Mouse (Mus musculus): ENCODE data around the gene Prpsap1. TPM values are rescaled to one million over a fixed set of nuclear protein-coding genes. Genes with fewer than 3 reads are reported as not detected.
"Not testable (repeated sequence)": the region's sequence is repeated elsewhere in the genome, so short reads cannot be mapped to it uniquely, and the experiment has no call there.

Prpsap1 gene
- polyA plus RNA-seq, 3 experiments from 2014 or later = 23.4 to 58.2 (median 50.6) TPM

- ATAC-seq = no peak
These were observed 64.8 kb downstream of the Prpsap1 start for GRCm38 (mm10) chr11:116428872-116429859.

- ATAC-seq = no peak
These were observed 67.0 kb downstream of the Prpsap1 start for GRCm38 (mm10) chr11:116426852-116427575.

GRCm38 (mm10) chr11:116426328-116426727, 67.7 kb downstream of the Prpsap1 start:
- ATAC-seq = not testable (repeated sequence)

DNA sequence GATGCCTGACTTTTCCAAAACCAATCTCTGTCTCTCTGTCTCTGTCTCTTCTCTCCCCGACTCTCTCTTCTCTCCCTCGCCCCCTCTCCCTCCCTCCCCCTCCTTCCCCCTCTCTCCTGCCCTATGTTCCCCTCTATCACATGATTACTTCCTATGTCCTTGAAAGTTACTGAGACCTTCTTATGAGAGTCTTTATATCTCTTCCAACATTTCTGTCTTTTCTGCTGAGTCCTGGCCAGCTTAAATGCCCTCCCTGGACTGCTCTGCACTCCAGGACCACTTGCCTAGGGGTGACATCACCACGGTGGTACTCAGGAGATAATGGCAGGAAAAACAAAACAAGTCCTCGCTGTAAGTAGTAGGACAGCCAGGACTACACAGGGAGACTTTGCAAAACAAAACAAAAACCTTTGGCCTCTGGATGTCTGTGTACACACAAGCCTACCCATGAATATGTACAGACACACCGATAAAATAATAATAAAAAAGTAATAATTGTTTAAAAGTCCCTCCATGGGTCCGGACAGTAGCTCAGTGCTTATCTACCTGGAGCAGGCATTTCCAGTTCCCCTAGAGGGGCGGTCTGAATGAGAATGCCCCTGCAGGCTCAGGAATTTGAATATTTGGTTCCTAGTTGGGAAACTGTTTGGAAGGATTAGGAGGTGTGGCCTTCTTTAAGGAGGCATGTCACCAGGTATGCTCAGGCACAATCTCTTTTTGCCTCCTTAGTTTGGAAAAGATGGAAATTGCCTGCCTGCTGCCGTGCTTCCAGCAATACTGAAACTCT, 69.2 kb downstream of the Prpsap1 start:
- no peak for ATAC-seq

DNA sequence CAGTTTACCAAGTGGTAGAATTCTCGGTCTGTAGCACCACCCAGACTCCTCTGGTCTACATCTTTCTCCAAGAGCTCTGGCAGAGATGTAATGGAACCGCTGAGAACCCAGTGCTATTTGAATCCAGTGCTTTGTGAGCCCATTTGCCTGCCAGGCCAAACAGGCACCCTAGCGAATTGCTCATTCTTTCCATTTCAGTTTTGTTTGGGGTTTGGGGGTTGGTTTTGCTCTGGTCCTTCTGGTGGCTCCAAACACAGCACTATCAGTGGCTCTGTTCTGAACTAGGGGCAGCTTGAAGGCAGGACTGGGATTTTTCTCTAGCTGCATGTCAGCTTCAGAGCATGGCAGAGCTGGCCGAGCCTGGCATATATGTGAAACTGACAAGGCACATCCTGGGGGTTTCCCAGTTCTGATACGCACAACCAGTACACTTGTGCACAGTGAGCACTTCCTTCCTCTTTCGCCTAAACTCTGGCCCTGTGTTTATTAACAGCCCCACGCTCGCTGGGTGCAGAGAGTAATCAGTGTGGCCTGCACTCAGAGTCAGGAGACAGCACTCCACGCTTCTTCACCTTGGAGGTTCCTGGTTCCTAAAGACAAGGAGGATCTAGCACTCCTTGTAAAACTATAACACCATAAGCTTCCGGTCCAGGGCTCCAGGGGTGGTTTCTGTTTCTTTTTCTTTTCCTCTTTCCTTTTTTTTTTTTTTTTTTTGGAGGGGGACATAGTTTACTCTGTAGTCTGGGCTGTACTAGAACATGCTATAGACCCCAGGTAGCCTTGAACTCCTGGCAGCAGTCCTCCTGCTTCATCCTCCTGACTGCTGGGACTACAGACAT, 70.0 kb downstream of the Prpsap1 start:
- peak; percentile 98 for ATAC-seq

DNA sequence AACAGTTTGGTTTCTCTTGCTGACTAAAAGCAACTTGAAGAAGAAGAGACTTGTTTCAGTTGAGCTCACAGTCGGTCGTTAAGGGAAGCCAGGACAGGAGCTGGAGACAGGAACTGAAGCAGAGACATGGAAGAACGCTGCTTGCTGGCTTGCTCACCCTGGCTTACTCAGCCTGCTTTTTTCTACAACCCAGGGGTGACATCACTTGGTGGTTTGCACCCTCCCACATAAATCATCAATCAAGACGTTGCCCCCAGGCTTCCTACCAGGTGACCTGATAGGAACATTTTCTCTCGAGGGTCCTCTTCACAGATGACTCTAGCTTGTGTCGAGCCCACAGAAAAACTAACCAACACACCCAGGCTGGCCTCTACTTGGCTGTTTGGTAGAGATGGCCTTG, 70.8 kb downstream of the Prpsap1 start:
- no peak for ATAC-seq

DNA sequence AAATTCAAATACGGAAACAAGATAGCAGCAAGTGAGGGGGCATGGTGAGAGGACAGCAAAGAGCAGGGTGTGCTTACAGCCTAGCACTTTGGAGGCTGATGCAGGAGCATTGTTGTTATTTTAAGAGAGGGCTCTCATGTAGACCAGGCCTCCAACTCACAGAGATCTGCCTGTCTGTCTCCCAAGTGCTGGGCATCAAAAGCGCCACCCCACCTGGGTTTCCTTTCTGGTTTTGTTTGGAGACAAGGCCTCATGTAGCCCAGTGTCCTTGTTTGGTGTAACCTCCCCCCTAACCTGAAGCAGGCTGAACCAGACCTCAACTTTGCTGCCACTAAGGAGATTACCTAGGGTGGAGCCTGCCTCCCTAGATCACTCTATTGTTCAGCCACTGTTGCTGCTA, 71.4 kb downstream of the Prpsap1 start:
- ATAC-seq = no peak

DNA sequence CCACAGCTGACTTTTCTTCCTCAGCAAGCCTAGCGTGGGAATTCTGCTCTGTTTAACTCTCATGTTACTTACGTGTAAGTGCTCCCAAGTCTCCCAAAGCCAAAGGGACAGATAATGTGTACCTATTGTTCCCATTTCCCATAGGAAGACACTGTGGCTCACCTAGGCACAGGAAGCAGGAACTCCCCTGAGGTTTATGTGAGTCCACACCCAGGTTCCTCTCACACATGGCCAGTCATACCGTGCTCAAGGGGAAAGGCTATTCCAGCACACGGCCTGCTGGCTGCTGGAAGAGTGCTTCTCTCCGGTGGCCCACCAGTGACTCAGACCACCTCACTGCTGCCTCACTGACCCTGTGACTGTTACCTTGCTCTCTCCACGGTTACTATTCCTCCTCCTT, 72.9 kb downstream of the Prpsap1 start:
- no peak for ATAC-seq

Other genes starting within 250 kb of the Prpsap1 start
- gene Srp68, start 220.0 kb downstream of the Prpsap1 start, polyA plus RNA-seq (2017; shearing (Covaris generic)) = 10 to 100 TPM; 40.4 to 44.2 (median 42.3) TPM
- gene Galr2, start 213.3 kb downstream of the Prpsap1 start, polyA plus RNA-seq (2017; shearing (Covaris generic)) = not detected
- gene Exoc7, start 187.0 kb downstream of the Prpsap1 start, polyA plus RNA-seq (2017; shearing (Covaris generic)) = 10 to 100 TPM; 70.3 to 96.0 (median 70.6) TPM
- not detected for gene Foxj1, start 158.8 kb downstream of the Prpsap1 start, polyA plus RNA-seq (2017; shearing (Covaris generic))
- gene Rnf157, start 81.2 kb downstream of the Prpsap1 start, polyA plus RNA-seq (2017; shearing (Covaris generic)) = 10 to 100 TPM in 1 of 3 experiments, 1 to 10 TPM in 2; 3.0 to 15.1 (median 8.5) TPM
- gene Ubald2, start 60.1 kb downstream of the Prpsap1 start, polyA plus RNA-seq (2017; shearing (Covaris generic)) = 10 to 100 TPM; 10.4 to 14.6 (median 10.6) TPM
- gene Qrich2, start 28.0 kb downstream of the Prpsap1 start, polyA plus RNA-seq (2017; shearing (Covaris generic)) = not detected
- not detected for gene Sphk1, start 36.7 kb upstream of the Prpsap1 start, polyA plus RNA-seq (2017; shearing (Covaris generic))
- 1 to 10 TPM; 1.5 to 2.2 (median 2.0) TPM for gene Ube2o, start 87.2 kb upstream of the Prpsap1 start, polyA plus RNA-seq (2017; shearing (Covaris generic))
- gene Aanat, start 92.2 kb upstream of the Prpsap1 start, polyA plus RNA-seq (2017; shearing (Covaris generic)) = not detected
- gene Rhbdf2, start 132.8 kb upstream of the Prpsap1 start, polyA plus RNA-seq (2017; shearing (Covaris generic)) = 1 to 10 TPM; 3.4 to 9.3 (median 3.9) TPM
- not detected for gene Prcd, start 159.3 kb upstream of the Prpsap1 start, polyA plus RNA-seq (2017; shearing (Covaris generic))
- under 1 TPM in 2 of 3 experiments, not detected in 1; 0.24 to 0.32 TPM for gene Cygb, start 160.1 kb upstream of the Prpsap1 start, polyA plus RNA-seq (2017; shearing (Covaris generic))

Data from inflammation-experienced regulatory T-cells, adult 6 months (primary cell).